Mouse (Mus musculus): ENCODE results near the gene Rbp3.

DNA sequence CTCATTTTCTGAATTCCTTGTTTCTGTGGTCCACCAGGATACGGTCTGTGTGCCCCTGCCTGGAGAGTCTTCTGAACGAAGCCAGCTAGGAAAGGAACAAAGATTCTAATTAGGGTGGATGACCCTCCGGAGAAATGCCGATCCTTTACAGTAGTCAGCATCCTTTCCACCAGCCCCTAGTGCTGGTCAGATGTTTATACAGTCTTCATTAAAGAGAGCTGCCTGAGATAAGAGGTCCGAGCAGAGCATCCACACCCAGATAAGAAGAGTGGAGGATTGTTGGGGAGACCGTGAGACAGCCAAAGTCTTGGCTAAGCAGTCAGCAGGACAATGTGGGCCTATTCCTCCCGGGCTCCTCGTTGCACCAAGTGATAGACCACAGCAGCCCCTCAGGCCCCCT lies 13.1 kb upstream of the Rbp3 start, which contains the start of gene Gdf2:
- TF ChIP-seq CEBPB (IDR thresholded peaks at IDR 0.05; ENCODE audit: insufficient read depth, poor library complexity, severe bottlenecking) (no peak), POLR2A (IDR thresholded peaks at IDR 0.05; ENCODE audit: insufficient read length, low read depth) (no peak), USF1 (IDR thresholded peaks at IDR 0.05; ENCODE audit: low read depth) (no peak), POLR2AphosphoS2 (IDR thresholded peaks at IDR 0.05; ENCODE audit: insufficient read length, low read depth) (no peak), REST (IDR thresholded peaks at IDR 0.05; ENCODE audit: insufficient read depth, insufficient read length) (no peak), MAX (IDR thresholded peaks at IDR 0.05; ENCODE audit: low read depth) (no peak), TCF3 (IDR thresholded peaks at IDR 0.05; ENCODE audit: insufficient read length, low read depth) (no peak), TCF12 (IDR thresholded peaks at IDR 0.05; ENCODE audit: insufficient read depth, poor library complexity, severe bottlenecking) (no peak), MYOD1 (IDR thresholded peaks at IDR 0.05; ENCODE audit: control insufficient read depth in 1 of 3, insufficient read length in 2 of 3, low read depth in 2 of 3) (no peak), MYOG (IDR thresholded peaks at IDR 0.05; ENCODE audit: control insufficient read depth in 1 of 3, insufficient read depth in 1 of 3, insufficient read length in 2 of 3, low read depth in 2 of 3) (no peak), E2F4 (IDR thresholded peaks at IDR 0.05; ENCODE audit: insufficient read depth) (no peak)
